Mouse (Mus musculus): ENCODE measurements at regions not wholly inside any gene's neighbourhood (a gene's known extent, or its start where the extent isn't known, plus 50 kb on each side); places are given as distances from the start of the nearest gene placed in this dataset.
A peak's percentile ranks its signal among the peaks of the same experiment; 100 is the strongest.

GRCm38 (mm10) chr7:135882306-135882705 lies 166.1 kb upstream of the Mki67 start:
- no peak for DNase-seq (ENCODE audit: low spot score in 2 of 2)

DNA sequence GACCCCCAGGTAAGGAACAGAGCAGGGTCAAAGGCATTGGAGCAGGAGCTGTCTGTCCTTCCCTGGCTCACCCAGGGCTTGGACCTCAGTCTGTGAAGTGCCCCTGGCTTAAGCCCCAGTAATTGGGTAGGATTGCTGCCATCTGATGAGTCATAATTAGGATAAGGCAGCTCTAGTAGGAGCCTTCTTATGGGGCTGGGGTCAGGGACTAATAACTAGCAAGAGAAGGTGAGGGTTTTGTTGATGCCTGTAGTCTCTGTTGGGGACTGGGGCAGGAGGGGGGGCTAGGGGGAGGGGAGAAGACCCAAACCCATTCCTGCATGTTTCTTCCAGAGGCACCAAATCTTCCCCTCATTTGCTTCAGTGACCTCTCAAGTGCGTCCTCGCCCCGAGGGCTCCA lies 172.4 kb upstream of the Mki67 start:
- no peak for DNase-seq (ENCODE audit: low spot score in 2 of 2)

GRCm38 (mm10) chr7:135889016-135889726 lies 173.0 kb upstream of the Mki67 start:
- DNase-seq (ENCODE audit: low spot score in 2 of 2), result peak in 1 of 2 experiments; percentile 1

GRCm38 (mm10) chr7:135898876-135899275 lies 182.7 kb upstream of the Mki67 start:
- DNase-seq (ENCODE audit: low spot score in 2 of 2), result no peak

- no peak for DNase-seq (ENCODE audit: low spot score in 2 of 2)
These were observed 183.6 kb upstream of the Mki67 start for GRCm38 (mm10) chr7:135899765-135900164.

- DNase-seq (ENCODE audit: low spot score in 2 of 2), result no peak
These were observed 184.7 kb upstream of the Mki67 start for GRCm38 (mm10) chr7:135900861-135901321.

GRCm38 (mm10) chr7:135902106-135903055 lies 186.2 kb upstream of the Mki67 start:
- no peak for DNase-seq (ENCODE audit: low spot score in 2 of 2)

DNA sequence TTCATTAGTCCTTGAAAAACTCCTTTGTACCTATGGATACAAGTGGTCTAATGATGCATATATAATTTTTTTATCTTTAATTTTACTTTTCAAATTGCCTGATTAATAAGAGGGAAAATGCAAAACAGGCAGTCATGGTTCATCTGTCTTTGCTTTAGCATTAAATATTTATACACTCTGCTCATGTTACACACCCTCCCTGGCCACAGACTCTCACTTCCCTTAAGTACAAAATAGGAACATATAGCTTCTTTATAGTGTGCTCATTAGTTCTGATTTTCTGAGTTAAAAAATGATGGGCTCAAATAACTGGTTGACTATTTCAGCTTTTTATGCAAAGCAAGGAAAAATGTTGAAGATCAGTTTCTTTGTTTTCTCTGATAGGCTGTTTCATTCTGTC lies 195.2 kb upstream of the Mki67 start:
- DNase-seq (ENCODE audit: low spot score in 2 of 2), result no peak

GRCm38 (mm10) chr7:135913923-135914634 lies 197.9 kb upstream of the Mki67 start:
- DNase-seq (ENCODE audit: low spot score in 2 of 2), result no peak

DNA sequence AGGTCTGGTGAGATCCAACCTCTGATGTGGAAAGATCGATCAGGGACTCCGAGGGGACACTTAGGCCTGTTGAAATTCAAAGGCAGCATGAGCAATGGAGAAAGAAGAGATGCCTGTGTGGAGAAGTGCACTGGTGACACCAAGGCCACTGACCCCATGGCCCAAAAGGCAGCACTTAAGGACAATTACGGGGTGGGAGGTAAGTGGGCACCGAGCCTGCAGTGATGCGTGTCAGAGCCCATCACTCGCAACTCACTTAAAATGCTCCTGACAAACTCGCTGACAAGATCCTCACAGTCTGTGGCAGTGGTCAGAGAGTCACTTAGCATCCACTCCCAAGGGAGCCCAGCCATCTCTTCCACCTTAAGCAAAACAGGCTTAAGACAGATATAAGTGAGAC lies 207.7 kb upstream of the Mki67 start:
- DNase-seq (ENCODE audit: low spot score in 2 of 2), result no peak

- no peak for DNase-seq (ENCODE audit: low spot score in 2 of 2)
These were observed 208.5 kb upstream of the Mki67 start for GRCm38 (mm10) chr7:135924641-135925040.

DNA sequence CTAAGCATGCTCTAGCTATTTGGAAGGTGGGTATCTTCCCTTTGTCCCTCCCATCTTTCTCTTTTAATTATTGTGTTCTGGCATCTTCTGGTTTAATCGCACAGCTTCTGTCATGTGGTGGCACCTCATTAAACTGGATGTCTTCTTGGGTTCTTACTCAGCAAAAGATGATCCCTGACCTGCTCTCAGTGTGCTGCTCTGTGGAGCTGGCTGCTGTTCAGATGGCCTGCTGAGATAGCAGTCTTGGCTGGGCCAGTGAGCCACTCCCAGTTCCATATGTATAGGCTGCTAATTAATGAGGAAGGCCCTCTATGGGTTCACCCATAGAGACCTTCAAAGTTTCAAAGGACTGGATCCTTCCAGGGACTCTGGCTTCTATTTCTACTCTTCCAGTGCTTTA lies 213.9 kb upstream of the Mki67 start:
- DNase-seq (ENCODE audit: low spot score in 2 of 2), result no peak

DNA sequence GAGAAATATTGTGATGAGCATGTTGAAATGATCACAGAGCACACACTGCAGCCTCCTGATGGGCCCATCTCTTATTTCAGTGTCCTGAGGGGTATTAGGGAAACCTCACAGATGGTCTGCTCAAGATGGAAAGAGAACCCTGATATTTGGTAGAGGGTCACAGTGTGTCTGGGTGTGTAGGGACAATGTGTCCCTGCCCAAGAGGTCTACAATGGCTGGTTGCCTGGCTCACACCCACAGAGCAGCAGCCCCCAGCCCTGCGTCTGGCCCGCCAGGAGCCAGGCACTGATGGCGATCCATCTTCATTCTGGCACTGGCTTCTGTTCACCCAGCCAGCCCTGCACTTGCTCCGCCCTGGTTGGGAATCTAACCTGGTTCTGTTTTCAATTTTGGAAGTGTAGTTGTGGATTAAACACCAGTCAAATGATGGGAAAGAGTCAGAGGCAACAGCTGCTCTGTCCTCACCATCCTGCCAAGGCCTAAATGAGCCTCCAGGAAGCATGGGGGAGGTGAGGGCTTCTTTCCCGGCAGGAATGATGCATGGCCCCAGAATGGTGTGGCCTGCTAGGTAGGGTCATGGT lies 216.5 kb upstream of the Mki67 start:
- DNase-seq (ENCODE audit: low spot score in 2 of 2), result no peak

- no peak for DNase-seq (ENCODE audit: low spot score in 2 of 2)
These were observed 219.0 kb upstream of the Mki67 start for GRCm38 (mm10) chr7:135935180-135935579.

DNA sequence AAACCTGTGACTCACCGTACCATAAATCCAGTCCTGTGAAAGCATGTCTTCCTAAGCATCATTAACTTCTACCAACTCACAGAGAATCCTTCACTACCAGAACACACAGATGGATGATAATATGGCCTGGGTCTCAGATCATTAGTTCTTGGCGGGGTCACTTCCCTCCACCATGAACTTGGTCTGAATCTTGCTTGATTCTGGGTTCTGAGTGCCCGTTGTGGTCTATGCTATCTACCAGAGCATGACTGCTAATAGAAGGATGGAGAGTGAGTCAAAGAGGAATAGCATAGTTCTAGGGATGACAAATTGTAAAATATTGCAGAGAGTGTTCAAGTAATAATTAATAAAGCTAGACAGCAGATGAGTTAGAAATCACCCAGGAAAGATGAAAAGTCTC lies 221.3 kb upstream of the Mki67 start:
- DNase-seq (ENCODE audit: low spot score in 2 of 2), result no peak

- no peak for DNase-seq (ENCODE audit: low spot score in 2 of 2)
These were observed 223.2 kb upstream of the Mki67 start for GRCm38 (mm10) chr7:135939341-135939740.

DNA sequence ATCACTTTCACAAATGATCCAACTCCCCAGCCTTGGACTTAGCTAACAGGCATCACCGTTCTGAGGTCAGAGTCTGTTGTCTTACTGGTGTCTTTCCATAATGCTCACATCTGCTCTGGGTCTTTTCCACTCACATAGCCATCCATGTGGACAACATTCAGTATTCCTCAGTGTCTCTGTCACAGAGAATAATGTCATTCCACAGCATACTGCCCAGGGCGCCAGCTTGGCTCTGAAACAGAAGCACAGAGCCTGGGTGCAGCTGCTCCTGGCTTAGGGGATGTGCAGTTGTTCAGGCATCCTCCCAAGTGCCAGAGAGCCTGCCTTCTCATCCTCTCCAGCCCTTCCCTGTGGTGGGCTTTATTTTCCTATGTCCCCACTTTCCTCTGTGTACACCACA lies 226.7 kb upstream of the Mki67 start:
- no peak for DNase-seq (ENCODE audit: low spot score in 2 of 2)

DNA sequence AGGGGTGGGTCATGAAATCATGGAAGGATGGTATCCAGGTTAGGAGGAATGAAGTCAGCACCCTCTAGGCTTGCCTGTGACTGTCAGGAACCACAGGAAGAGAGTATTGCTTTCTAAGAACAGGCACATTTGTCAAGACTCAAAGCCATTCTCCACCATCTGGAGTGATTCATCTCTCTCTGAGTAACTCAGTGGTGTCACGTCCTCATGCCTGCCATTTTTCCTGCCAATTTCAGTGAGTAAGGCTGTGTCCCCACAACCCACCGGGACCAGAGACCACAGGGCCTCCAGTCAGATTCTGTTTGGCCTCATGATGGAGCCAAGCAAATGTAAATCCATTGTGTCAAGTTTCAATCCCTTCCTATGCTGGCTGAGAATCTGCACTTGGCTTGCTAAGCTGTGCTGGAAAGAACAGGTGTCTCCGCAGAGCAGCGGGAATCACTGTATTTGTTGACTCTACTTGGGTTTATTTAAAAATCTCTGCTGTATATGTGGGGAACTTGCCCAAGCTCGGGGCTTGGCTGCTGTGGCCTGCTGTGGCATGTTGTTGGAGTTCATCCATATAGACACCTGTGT lies 230.0 kb upstream of the Mki67 start:
- no peak for DNase-seq (ENCODE audit: low spot score in 2 of 2)

DNA sequence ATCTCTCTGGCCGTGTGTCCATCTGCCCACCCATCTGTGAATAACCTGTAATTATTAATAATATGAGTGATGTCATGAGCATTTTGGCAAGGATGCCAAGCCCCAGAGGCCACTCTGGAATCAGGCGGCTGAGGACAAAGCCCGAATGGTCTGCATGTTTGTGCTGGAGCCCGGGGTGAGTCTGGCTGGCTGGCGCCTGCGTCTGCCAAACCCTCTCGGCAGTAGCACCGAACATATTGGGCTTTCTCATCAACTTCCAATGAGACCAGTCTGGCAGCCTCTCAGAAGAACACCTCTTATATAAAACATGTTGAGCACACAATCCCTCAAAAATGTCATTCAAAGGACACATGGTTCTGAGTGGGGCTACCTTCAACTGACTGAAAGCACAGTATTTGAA lies 244.9 kb upstream of the Mki67 start:
- DNase-seq (ENCODE audit: low spot score in 2 of 2), result no peak

- no peak for DNase-seq (ENCODE audit: low spot score in 2 of 2)
These were observed 249.4 kb upstream of the Mki67 start for GRCm38 (mm10) chr7:135965528-135965927.

- DNase-seq (ENCODE audit: low spot score in 2 of 2), result no peak
These were observed 250.1 kb upstream of the Mki67 start for GRCm38 (mm10) chr7:135966231-135966630.
